8 mouse cellular contexts compared by ENCODE assay signal in the genomic region with DNA sequence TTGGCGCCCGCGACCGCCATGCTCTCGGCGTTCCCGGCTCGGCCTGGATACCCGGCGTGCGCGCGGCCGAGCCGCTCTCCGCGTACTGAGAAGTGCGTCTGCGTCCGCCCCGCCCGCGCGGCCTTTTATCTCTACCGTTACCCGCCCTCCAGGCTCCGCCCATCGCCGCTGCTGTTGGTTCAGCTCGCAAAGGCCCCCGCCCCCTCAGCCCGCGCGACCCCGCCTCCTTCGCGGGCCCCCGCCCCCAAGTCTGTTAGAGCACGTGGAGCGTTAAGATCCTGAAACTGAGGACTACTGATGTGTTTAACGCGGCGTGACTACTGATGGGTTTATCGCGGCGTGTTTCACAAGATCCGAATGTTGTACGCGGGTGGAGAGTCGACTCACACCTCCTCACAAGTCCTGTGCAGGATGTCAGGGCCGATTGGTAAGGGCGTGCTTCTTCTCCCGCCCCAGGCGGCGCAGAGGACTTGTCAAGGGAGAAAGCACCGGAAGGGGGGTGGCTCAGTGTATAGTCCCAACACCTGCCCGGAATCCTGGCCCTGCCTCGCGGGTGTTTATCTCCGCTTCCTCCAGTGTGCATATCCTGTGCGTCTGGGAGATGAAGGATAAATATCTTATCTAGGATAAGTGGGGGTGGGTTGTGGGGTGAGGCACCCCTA. TPM values are rescaled to one million over a fixed set of nuclear protein-coding genes. Genes with fewer than 3 reads are reported as not detected.
DNase-seq lines count a peak whose midpoint lies in the region; ATAC-seq and TF ChIP-seq lines count a peak whose summit lies in the region.

TSS of gene Slc7a5 (minus strand) at position 108 of the 662 bp plus-strand sequence.

- peak within 1 kb of the TSS; percentile 96 for H3K4me2 ChIP-seq in forebrain, embryonic 16.5 days (ENCODE audit: low read length)
- peak within 1 kb of the TSS; percentile 99 for H3K4me2 ChIP-seq in lung, embryonic 14.5 days

- in situ Hi-C loops in ES-E14 (cut with MboI; ENCODE audit: low sequenced_read_pairs in 2 of 2, unreplicated experiment in 2 of 2) = no loop called here

- H3K27me3 ChIP-seq in forebrain, embryonic 16.5 days (replicated peaks; ENCODE audit: control insufficient read depth, insufficient read depth, low read length) = no peaks in the 10 kb centered on the region
- no peaks in the 10 kb centered on the region for H3K27me3 ChIP-seq in lung, embryonic 14.5 days (ENCODE audit: insufficient read depth, low read length)
- no peaks in the 10 kb centered on the region for H3K27me3 ChIP-seq in thymus, adult 2 months (ENCODE audit: control insufficient read depth, insufficient read depth, low read length)

- H3K9me3 ChIP-seq in ES-E14 (ENCODE audit: control insufficient read depth, insufficient read depth, low read depth, low read length) = no peaks in the 10 kb centered on the region
- H3K9me3 ChIP-seq in forebrain, embryonic 16.5 days (ENCODE audit: control insufficient read depth, low read length) = no peaks in the 10 kb centered on the region
- no peaks in the 10 kb centered on the region for H3K9me3 ChIP-seq in lung, embryonic 14.5 days (ENCODE audit: low read depth, low read length)

- ATAC-seq in forebrain, embryonic 16.5 days = peak; percentile 93
- peak; percentile 92 for ATAC-seq in lung, embryonic 14.5 days (ENCODE audit: insufficient read depth)

- H3K4me3 ChIP-seq in ES-E14 (ENCODE audit: insufficient read depth in 1 of 2, low read depth in 1 of 2, low read length in 2 of 2, poor library complexity in 1 of 2, severe bottlenecking in 1 of 2) = peak within 1 kb of the TSS; percentile 92 to 95
- H3K4me3 ChIP-seq in forebrain, embryonic 16.5 days (replicated peaks; ENCODE audit: low read length) = peak within 1 kb of the TSS; percentile 55
- H3K4me3 ChIP-seq in layer of hippocampus, adult 2 months = peak within 1 kb of the TSS; percentile 62
- H3K4me3 ChIP-seq in lung, embryonic 14.5 days (ENCODE audit: low read depth, low read length) = peak within 1 kb of the TSS; percentile 80
- peak within 1 kb of the TSS; percentile 52 for H3K4me3 ChIP-seq in olfactory bulb, adult 2 months (ENCODE audit: insufficient read depth, low read depth, low read length)
- H3K4me3 ChIP-seq in thymus, adult 2 months (ENCODE audit: control insufficient read depth, insufficient read depth, low read length) = peak within 1 kb of the TSS; percentile 79

- H3K36me3 ChIP-seq in ES-E14 (ENCODE audit: control insufficient read depth, insufficient read depth, low read length, poor library complexity, severe bottlenecking) = peaks cover 20% of the 10 kb centered on the region
- no peaks in the 10 kb centered on the region for H3K36me3 ChIP-seq in forebrain, embryonic 16.5 days (ENCODE audit: control insufficient read depth, insufficient read depth)
- no peaks in the 10 kb centered on the region for H3K36me3 ChIP-seq in lung, embryonic 14.5 days (ENCODE audit: insufficient read depth)
- no peaks in the 10 kb centered on the region for H3K36me3 ChIP-seq in thymus, adult 2 months (ENCODE audit: control insufficient read depth, insufficient read depth, low read length)

- H3K4me1 ChIP-seq in ES-E14 (ENCODE audit: control insufficient read depth in 2 of 2, insufficient read depth in 2 of 2, low read length in 2 of 2, poor library complexity in 1 of 2) = peaks cover 10 to 21% of the 10 kb centered on the region in 2 experiments; a peak in 3 of 4 replicates
- H3K4me1 ChIP-seq in forebrain, embryonic 16.5 days (replicated peaks; ENCODE audit: control insufficient read depth, insufficient read depth, low read length) = peaks cover 22% of the 10 kb centered on the region
- H3K4me1 ChIP-seq in lung, embryonic 14.5 days (ENCODE audit: insufficient read depth) = peaks cover 9% of the 10 kb centered on the region; the same call in 1 of the 2 replicates
- H3K4me1 ChIP-seq in olfactory bulb, adult 2 months (ENCODE audit: control insufficient read depth, insufficient read depth, low read length) = peaks cover 19% of the 10 kb centered on the region
- H3K4me1 ChIP-seq in thymus, adult 2 months (replicated peaks; ENCODE audit: control insufficient read depth, insufficient read depth, low read length) = peaks cover 28% of the 10 kb centered on the region

- intact Hi-C loops in heart, postnatal 36 days (cut with DNase I) = no loop called here

- peak; percentile 99 for TF ChIP-seq POLR2A in olfactory bulb, adult 2 months (IDR thresholded peaks at IDR 0.05; ENCODE audit: insufficient read depth, low read depth, low read length)
- peak; percentile 95 for TF ChIP-seq POLR2A in thymus, adult 2 months (IDR thresholded peaks at IDR 0.05; ENCODE audit: control insufficient read depth, extremely low read depth, insufficient read depth, low read length, poor library complexity)

- WGBS in forebrain, embryonic 16.5 days = under 1% methylated on average over 61 of the region's 61 CpGs
- under 1% methylated on average over 61 of the region's 61 CpGs for WGBS in lung, embryonic 14.5 days
- WGBS in olfactory bulb, adult 2 months = 1% methylated on average over 61 of the region's 61 CpGs
- WGBS in thymus, adult 2 months = under 1% methylated on average over 60 of the region's 61 CpGs

- DNase-seq in ES-E14 (ENCODE audit: low read depth, low spot score) = peak; percentile 90
- peak; percentile 95 for DNase-seq in cerebellum, adult 11-12 months
- peak; percentile 96 to 97 for DNase-seq in heart, postnatal 36 days
- DNase-seq in layer of hippocampus, adult 2 months (ENCODE audit: low spot score in 2 of 2) = peak; percentile 94 to 97
- DNase-seq in lung, embryonic 14.5 days = peak; percentile 99
- DNase-seq in thymus, adult 2 months = peak; percentile 97

- no peak within 1 kb of the TSS for H3K27ac ChIP-seq in ES-E14 (ENCODE audit: insufficient read depth, low read depth, low read length, poor library complexity, severe bottlenecking)
- no peak within 1 kb of the TSS for H3K27ac ChIP-seq in forebrain, embryonic 16.5 days (ENCODE audit: low read length)
- peak within 1 kb of the TSS; percentile 87 for H3K27ac ChIP-seq in layer of hippocampus, adult 2 months
- H3K27ac ChIP-seq in lung, embryonic 14.5 days (ENCODE audit: low read depth) = no peak within 1 kb of the TSS; the same call in 1 of the 2 replicates
- H3K27ac ChIP-seq in olfactory bulb, adult 2 months (ENCODE audit: insufficient read depth, low read depth, low read length) = no peak within 1 kb of the TSS
- peak within 1 kb of the TSS; percentile 75 for H3K27ac ChIP-seq in thymus, adult 2 months (ENCODE audit: control insufficient read depth, insufficient read depth, low read length)

- no peak for TF ChIP-seq CTCF in layer of hippocampus, adult 2 months (conservative IDR thresholded peaks at IDR 0.05)
- no peak for TF ChIP-seq CTCF in lung, embryonic 14.5 days (IDR thresholded peaks at IDR 0.05; ENCODE audit: low read depth)
- no peak for TF ChIP-seq CTCF in olfactory bulb, adult 2 months (IDR thresholded peaks at IDR 0.05; ENCODE audit: insufficient read depth, low read depth, low read length)
- no peak for TF ChIP-seq CTCF in thymus, adult 2 months (IDR thresholded peaks at IDR 0.05; ENCODE audit: borderline replicate concordance, control insufficient read depth, extremely low read depth, insufficient read depth, low read length, poor library complexity)

- H3K9ac ChIP-seq in ES-E14 (ENCODE audit: insufficient read depth, low read depth, low read length, poor library complexity, severe bottlenecking) = peak within 1 kb of the TSS; percentile 93
- peak within 1 kb of the TSS; percentile 65 for H3K9ac ChIP-seq in forebrain, embryonic 16.5 days (replicated peaks; ENCODE audit: low read depth, low read length)
- peak within 1 kb of the TSS; percentile 69 for H3K9ac ChIP-seq in lung, embryonic 14.5 days

TF ChIP-seq in ES-E14, 5 proteins besides CTCF, POLR2A, EP300 and RAD21:
- TF ChIP-seq CHD2 (IDR thresholded peaks at IDR 0.05; ENCODE audit: low read depth, low read length) = no peak
- no peak for TF ChIP-seq MAFK (IDR thresholded peaks at IDR 0.05; ENCODE audit: insufficient read depth, low read depth, low read length)
- peak; percentile 13; the same call in 1 of the 2 replicates for TF ChIP-seq HCFC1 (IDR thresholded peaks at IDR 0.05; ENCODE audit: borderline replicate concordance, insufficient read depth, low read length)

RNA-seq across cellular contexts. Expression of gene Slc7a5, which starts in this region (rescaled TPM):
- total RNA-seq in ES-E14 (2012; rRNA removed) = 173 and 307 TPM in 2 replicates
- 44.1 and 47.5 TPM in 2 replicates for polyA plus RNA-seq in forebrain, embryonic 16.5 days (2015; fragmentation: Nextera tagmentation; extraction: Ambion mirVana)
- 1 to 10 TPM; 3.1 to 3.6 TPM for total RNA-seq in heart, postnatal 36 days (2021)
- total RNA-seq in layer of hippocampus, adult 2 months (2021) = 10 to 100 TPM; 66.5 to 68.7 TPM
- polyA plus RNA-seq in lung, embryonic 14.5 days (2014; fragmentation: Nextera tagmentation; extraction: Ambion mirVana) = 27.3 and 28.8 TPM in 2 replicates
- not detected in 2 replicates for polyA plus RNA-seq in olfactory bulb, adult 2 months (2012; ENCODE audit: insufficient read depth, insufficient read length, low replicate concordance, missing spikeins)
- polyA plus RNA-seq in thymus, adult 2 months (2012; rRNA removed) = 45.9 and 66.8 TPM in 2 replicates

Comparison
In these comparisons a context has a peak if more than half of its experiments do, and no peak if none do; other contexts are left out.
1. RNA of gene Slc7a5 (total RNA-seq): 173 to 307 TPM in ES-E14 and 66.5 to 68.7 TPM in layer of hippocampus, adult 2 months; 3.1 to 3.6 TPM in heart, postnatal 36 days; every median in the first group is over 10 times any median in the second.
2. RNA of gene Slc7a5 (polyA plus RNA-seq): 45.9 to 66.8 TPM in thymus, adult 2 months, 44.1 to 47.5 TPM in forebrain, embryonic 16.5 days and 27.3 to 28.8 TPM in lung, embryonic 14.5 days; not detected in olfactory bulb, adult 2 months; every median in the first group is over 10 times any median in the second.
3. H3K27ac ChIP-seq: peak in layer of hippocampus, adult 2 months (single experiment) and thymus, adult 2 months (single experiment); none in ES-E14 (single experiment), forebrain, embryonic 16.5 days (single experiment), lung, embryonic 14.5 days (single experiment) and olfactory bulb, adult 2 months (single experiment).
4. Peak in every context shown above with its lines, with median percentiles within 50 percentile points of each other: DNase-seq, H3K4me3 ChIP-seq and H3K9ac ChIP-seq.